Mouse (Mus musculus) bone marrow, adult 2 months (tissue): ENCODE measurements at regions not wholly inside any gene's neighbourhood (a gene's known extent, or its start where the extent isn't known, plus 50 kb on each side); places are given as distances from the start of the nearest gene placed in this dataset.

Source experiments
- CTCF ChIP-seq: fragments of 200-500 bp; IDR thresholded peaks from 2 replicates; pipeline ENCODE4 v1.5.1; 2011; ENCODE audit warnings: low read length, control low read depth; ENCODE audit not compliant: control insufficient read depth, insufficient read depth
- POLR2A ChIP-seq: fragments of 200-500 bp; IDR thresholded peaks from 2 replicates; pipeline ENCODE4 v1.6.1; 2011; ENCODE audit warnings: low read depth, mild to moderate bottlenecking, control low read depth, low read length, borderline replicate concordance; ENCODE audit not compliant: control insufficient read depth

GRCm38 (mm10) chr14:62128918-62129317, 163.5 kb upstream of the Rnaseh2b start:
- TF ChIP-seq CTCF (no peak), POLR2A (no peak)
